Comparison of ENCODE assay signal across 11 mouse cellular contexts in genomic region chr12:8798486-8799020, GRCm38 (mm10). TPM values are rescaled to one million over a fixed set of nuclear protein-coding genes. Genes with fewer than 3 reads are reported as not detected.
DNase-seq lines count a peak whose midpoint lies in the region; ATAC-seq and TF ChIP-seq lines count a peak whose summit lies in the region.
"Had no signal": no experiment of that assay in that cellular context is flagged by ENCODE, and none has a peak within 500 bp of the region (broad histone marks: within the 10 kb centered on the region; RNA-seq: fewer than 3 reads in every experiment).

No protein-coding gene starts in this region.

- WGBS in heart, embryonic 10.5 days = 53% methylated on average over 9 of the region's 9 CpGs
- 44% methylated on average over 9 of the region's 9 CpGs for WGBS in heart, postnatal 0 days

- peaks cover 6% of the 10 kb centered on the region; the same call in 1 of the 2 replicates for H3K4me1 ChIP-seq in heart, embryonic 10.5 days
- no peaks in the 10 kb centered on the region for H3K4me1 ChIP-seq in heart, postnatal 0 days (ENCODE audit: control insufficient read depth, insufficient read depth)

- no peak overlapping the region for H3K9ac ChIP-seq in heart, postnatal 0 days (replicated peaks; ENCODE audit: low read depth, low read length)

- H3K27ac ChIP-seq in heart, embryonic 10.5 days = peak overlapping the region; percentile 23; the same call in 1 of the 2 replicates
- peak overlapping the region; percentile 4; the same call in 1 of the 2 replicates for H3K27ac ChIP-seq in heart, postnatal 0 days (ENCODE audit: low read depth)
- H3K27ac ChIP-seq: hindbrain, postnatal 0 days had no signal

- DNase-seq in heart, embryonic 10.5 days (ENCODE audit: low spot score) = no peak
- no peak for DNase-seq in heart, adult 8-10 months (ENCODE audit: low spot score)
- no peak for DNase-seq in heart, postnatal 0 days (ENCODE audit: low spot score)
- peak; percentile 41 to 60 for DNase-seq in kidney, postnatal 4 days
- peak; percentile 31 for DNase-seq in mesoderm, embryonic 11.5 days (ENCODE audit: low read depth, low spot score)
- DNase-seq in left cerebral cortex, adult 18-20 months (ENCODE audit: low spot score in 2 of 2) = no peak
- no peak for DNase-seq in urinary bladder, postnatal 14 days (ENCODE audit: low spot score)
- no peak for DNase-seq in adrenal gland, adult 8-10 months
- DNase-seq: thymus, postnatal 14 days had no signal

- H3K4me2 ChIP-seq in heart, postnatal 0 days (ENCODE audit: low read depth, low read length) = no peak overlapping the region
- H3K4me2 ChIP-seq: liver, embryonic 11.5 days had no signal

- H3K36me3 ChIP-seq in heart, embryonic 10.5 days = peaks cover 20% of the 10 kb centered on the region
- no peaks in the 10 kb centered on the region for H3K36me3 ChIP-seq in heart, postnatal 0 days (replicated peaks; ENCODE audit: control insufficient read depth, insufficient read depth, low read length)

- H3K9me3 ChIP-seq in heart, embryonic 10.5 days = no peaks in the 10 kb centered on the region
- H3K9me3 ChIP-seq in heart, postnatal 0 days (replicated peaks; ENCODE audit: control insufficient read depth, low read length) = no peaks in the 10 kb centered on the region

- H3K4me3 ChIP-seq in heart, embryonic 10.5 days = no peak overlapping the region
- no peak overlapping the region for H3K4me3 ChIP-seq in heart, postnatal 0 days (ENCODE audit: low read depth, low read length)

- H3K27me3 ChIP-seq in heart, embryonic 10.5 days (ENCODE audit: insufficient read depth, poor library complexity, severe bottlenecking) = no peaks in the 10 kb centered on the region
- no peaks in the 10 kb centered on the region for H3K27me3 ChIP-seq in heart, postnatal 0 days (ENCODE audit: control insufficient read depth, insufficient read depth, low read length)

- no peak for ATAC-seq in heart, postnatal 0 days (ENCODE audit: insufficient read depth, low read depth)
- ATAC-seq: hindbrain, postnatal 0 days had no signal

- TF ChIP-seq EP300 in heart, postnatal 0 days (IDR thresholded peaks at IDR 0.05; ENCODE audit: low read depth) = no peak

- TF ChIP-seq CTCF in heart, postnatal 0 days (IDR thresholded peaks at IDR 0.05; ENCODE audit: low read depth) = no peak

RNA-seq across cellular contexts. Expression of gene Sdc1, which starts 27.4 kb away (rescaled TPM):
- 44.5 and 75.8 TPM in 2 replicates for polyA plus RNA-seq in heart, embryonic 10.5 days (2016; fragmentation: Nextera tagmentation; extraction: Ambion mirVana)
- 1 to 10 TPM; 5.8 to 8.6 (median 7.3) TPM for total RNA-seq in heart, adult 8-10 months (2022)
- 30.4 and 39.8 TPM in 2 replicates for total RNA-seq in heart, postnatal 0 days (2014; rRNA removed; ENCODE audit: low replicate concordance)
- polyA plus RNA-seq in heart, postnatal 0 days (2015; fragmentation: Nextera tagmentation; extraction: Ambion mirVana) = 22.4 and 22.5 TPM in 2 replicates
- total RNA-seq in left cerebral cortex, adult 18-20 months (2021) = 1 to 10 TPM; 1.2 to 1.6 TPM
- 10 to 100 TPM in 2 of 4 experiments, 1 to 10 TPM in 2; 7.4 to 21.2 (median 10.8) TPM for total RNA-seq in adrenal gland, adult 8-10 months (2022)

Comparison
In these comparisons a context has a peak if more than half of its experiments do, and no peak if none do; other contexts are left out.
1. DNase-seq: peak in kidney, postnatal 4 days (2 of 2) and mesoderm, embryonic 11.5 days (single experiment); none in heart, embryonic 10.5 days (single experiment), heart, adult 8-10 months (single experiment), heart, postnatal 0 days (single experiment), left cerebral cortex, adult 18-20 months (0 of 2), urinary bladder, postnatal 14 days (single experiment) and adrenal gland, adult 8-10 months (single experiment).